Mouse (Mus musculus) splenic B cell, adult 2 months (primary cell): ENCODE measurements around the gene Slc4a5.

Source experiments
- DNase-seq: peaks from one replicate; pipeline ENCODE4 v3.0.0-alpha.2; 2011; ENCODE audit warnings: low read depth, low spot score
- H3K27me3 ChIP-seq: 2 replicates; pipeline ENCODE4 v1.6.1; 2012; ENCODE audit warnings: mild to moderate bottlenecking, low read length, moderate library complexity, mixed read lengths; ENCODE audit not compliant: control insufficient read depth, poor library complexity, insufficient read depth, severe bottlenecking
- H3K36me3 ChIP-seq: 2 replicates; pipeline ENCODE4 v1.6.1; 2012; ENCODE audit warnings: mild to moderate bottlenecking, low read length, moderate library complexity, mixed read lengths; ENCODE audit not compliant: control insufficient read depth, poor library complexity, insufficient read depth, severe bottlenecking

Gene Slc4a5

GRCm38 (mm10) chr6:83206321-83206720 is 13.3 kb upstream of the Slc4a5 start:
- Histone ChIP-seq H3K27me3 (no peaks in the 10 kb centered on the region), H3K36me3 (no peaks in the 10 kb centered on the region)
- no peak for DNase-seq

- DNase-seq: no peak
- Histone ChIP-seq H3K27me3 (no peaks in the 10 kb centered on the region), H3K36me3 (no peaks in the 10 kb centered on the region)
Measured at GRCm38 (mm10) chr6:83207361-83208049, 12.1 kb upstream of the Slc4a5 start.

- no peaks in the 10 kb centered on the region for H3K36me3 ChIP-seq
- no peaks in the 10 kb centered on the region for H3K27me3 ChIP-seq
- DNase-seq: no peak
Measured at GRCm38 (mm10) chr6:83208050-83208400, 11.6 kb upstream of the Slc4a5 start.

GRCm38 (mm10) chr6:83210495-83210894 is 9.1 kb upstream of the Slc4a5 start:
- no peaks in the 10 kb centered on the region for H3K36me3 ChIP-seq
- DNase-seq: no peak
- no peaks in the 10 kb centered on the region for H3K27me3 ChIP-seq

- DNase-seq: no peak
- H3K36me3 ChIP-seq: no peaks in the 10 kb centered on the region
- no peaks in the 10 kb centered on the region for H3K27me3 ChIP-seq
Measured at GRCm38 (mm10) chr6:83211526-83211925, 8.1 kb upstream of the Slc4a5 start.

- no peaks in the 10 kb centered on the region for H3K36me3 ChIP-seq
- DNase-seq: peak; percentile 58
- no peaks in the 10 kb centered on the region for H3K27me3 ChIP-seq
Measured at GRCm38 (mm10) chr6:83215002-83215666, 4.5 kb upstream of the Slc4a5 start.

GRCm38 (mm10) chr6:83231486-83231885 is 11.9 kb downstream of the Slc4a5 start:
- no peak for DNase-seq
- no peaks in the 10 kb centered on the region for H3K27me3 ChIP-seq

GRCm38 (mm10) chr6:83233306-83233705 is 13.7 kb downstream of the Slc4a5 start:
- no peak for DNase-seq
- H3K36me3 ChIP-seq: no peaks in the 10 kb centered on the region
- H3K27me3 ChIP-seq: no peaks in the 10 kb centered on the region

More at GRCm38 (mm10) chr6:83231486-83231885, 11.9 kb downstream of the Slc4a5 start:
- no peaks in the 10 kb centered on the region for H3K36me3 ChIP-seq

GRCm38 (mm10) chr6:83234280-83234741 is 14.7 kb downstream of the Slc4a5 start:
- DNase-seq: no peak
- no peaks in the 10 kb centered on the region for H3K36me3 ChIP-seq
- no peaks in the 10 kb centered on the region for H3K27me3 ChIP-seq

GRCm38 (mm10) chr6:83237123-83237522 is 17.5 kb downstream of the Slc4a5 start:
- DNase-seq: no peak
- no peaks in the 10 kb centered on the region for H3K27me3 ChIP-seq

GRCm38 (mm10) chr6:83244422-83245061 is 24.9 kb downstream of the Slc4a5 start:
- no peaks in the 10 kb centered on the region for H3K36me3 ChIP-seq
- no peaks in the 10 kb centered on the region for H3K27me3 ChIP-seq
- DNase-seq: no peak

More at GRCm38 (mm10) chr6:83237123-83237522, 17.5 kb downstream of the Slc4a5 start:
- H3K36me3 ChIP-seq: no peaks in the 10 kb centered on the region

- no peaks in the 10 kb centered on the region for H3K27me3 ChIP-seq
- H3K36me3 ChIP-seq: no peaks in the 10 kb centered on the region
- DNase-seq: no peak
Measured at GRCm38 (mm10) chr6:83245134-83245533, 25.5 kb downstream of the Slc4a5 start.

- Histone ChIP-seq H3K36me3 (no peaks in the 10 kb centered on the region), H3K27me3 (no peaks in the 10 kb centered on the region)
- DNase-seq: no peak
Measured at GRCm38 (mm10) chr6:83245997-83246396, 26.4 kb downstream of the Slc4a5 start.

GRCm38 (mm10) chr6:83246750-83247149 is 27.1 kb downstream of the Slc4a5 start:
- Histone ChIP-seq H3K36me3 (no peaks in the 10 kb centered on the region), H3K27me3 (no peaks in the 10 kb centered on the region)
- DNase-seq: no peak

GRCm38 (mm10) chr6:83247153-83247552 is 27.5 kb downstream of the Slc4a5 start:
- H3K36me3 ChIP-seq: no peaks in the 10 kb centered on the region
- no peak for DNase-seq

More at GRCm38 (mm10) chr6:83247153-83247552, 27.5 kb downstream of the Slc4a5 start:
- H3K27me3 ChIP-seq: no peaks in the 10 kb centered on the region
